Mouse (Mus musculus) frontal cortex, postnatal 14 days (tissue): ENCODE results near the gene Suclg1.

Experiments used
- DNase-seq, 2 experiments: peaks; one replicate each; pipeline ENCODE4 v3.0.0; 2022; ENCODE audit warnings: low spot score in 2 of 2

The Suclg1 gene

GRCm38 (mm10) chr6:73249851-73250250, 1.7 kb downstream of the Suclg1 start:
- DNase-seq, result no peak

DNA sequence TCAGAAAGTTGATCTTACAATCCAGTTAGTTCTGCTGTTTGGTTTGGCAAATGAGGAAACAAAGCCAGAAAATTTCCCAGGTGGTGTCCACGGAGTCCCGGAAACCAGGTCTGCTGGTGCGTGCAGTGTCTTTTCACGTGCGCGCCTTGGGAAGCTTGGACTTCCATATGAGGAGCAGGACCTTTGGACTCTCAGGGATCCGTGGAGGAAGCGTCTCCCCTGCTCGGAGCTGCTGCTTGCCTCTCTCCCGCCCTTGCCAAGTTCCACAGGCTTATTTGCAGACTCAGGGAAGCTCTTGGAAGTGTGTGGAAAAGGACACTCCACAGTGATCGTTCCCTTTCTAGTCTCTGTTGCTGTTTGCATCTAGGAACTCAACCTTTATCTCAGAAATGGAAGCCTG, 3.2 kb downstream of the Suclg1 start:
- DNase-seq, result no peak

GRCm38 (mm10) chr6:73252396-73252795, 4.2 kb downstream of the Suclg1 start:
- no peak for DNase-seq

DNA sequence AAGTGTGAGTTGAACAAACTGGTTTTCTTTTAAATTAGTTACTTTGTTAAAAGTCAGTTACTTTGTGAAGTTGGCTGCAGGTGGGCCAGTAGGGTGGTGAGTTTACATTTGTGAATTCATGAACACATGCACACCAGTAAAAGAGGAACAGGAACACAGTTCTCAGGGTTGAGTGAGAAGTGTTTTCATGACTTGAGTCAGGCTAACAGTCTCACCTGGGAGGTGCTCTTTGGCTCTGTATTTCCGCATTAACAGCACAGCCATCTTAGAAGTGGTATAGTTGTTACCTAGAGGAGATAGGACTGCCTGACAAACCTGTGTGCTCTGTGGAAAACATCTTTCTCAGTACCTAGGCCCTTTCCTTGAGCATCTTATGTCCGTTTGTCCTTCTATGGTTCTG, 4.8 kb downstream of the Suclg1 start:
- DNase-seq, result no peak

DNA sequence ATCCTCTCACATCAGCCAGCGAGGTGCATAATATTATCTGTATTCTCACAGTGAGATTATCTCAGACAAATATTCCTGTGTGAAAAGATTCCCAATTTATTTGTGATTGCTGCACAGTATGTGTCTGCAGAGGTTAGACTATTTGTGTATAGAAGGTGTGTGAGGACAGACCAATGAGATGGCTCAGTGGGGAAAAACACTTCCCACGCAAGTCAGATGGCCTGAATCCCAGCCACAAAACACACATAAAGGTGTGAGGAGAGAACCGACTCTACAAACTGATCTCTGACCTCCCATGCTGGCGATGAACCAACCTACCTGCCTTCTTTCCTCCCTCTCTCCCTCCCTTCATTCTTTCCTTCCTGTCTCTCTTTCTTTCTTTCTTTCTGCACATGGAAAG, 5.4 kb downstream of the Suclg1 start:
- no peak for DNase-seq

DNA sequence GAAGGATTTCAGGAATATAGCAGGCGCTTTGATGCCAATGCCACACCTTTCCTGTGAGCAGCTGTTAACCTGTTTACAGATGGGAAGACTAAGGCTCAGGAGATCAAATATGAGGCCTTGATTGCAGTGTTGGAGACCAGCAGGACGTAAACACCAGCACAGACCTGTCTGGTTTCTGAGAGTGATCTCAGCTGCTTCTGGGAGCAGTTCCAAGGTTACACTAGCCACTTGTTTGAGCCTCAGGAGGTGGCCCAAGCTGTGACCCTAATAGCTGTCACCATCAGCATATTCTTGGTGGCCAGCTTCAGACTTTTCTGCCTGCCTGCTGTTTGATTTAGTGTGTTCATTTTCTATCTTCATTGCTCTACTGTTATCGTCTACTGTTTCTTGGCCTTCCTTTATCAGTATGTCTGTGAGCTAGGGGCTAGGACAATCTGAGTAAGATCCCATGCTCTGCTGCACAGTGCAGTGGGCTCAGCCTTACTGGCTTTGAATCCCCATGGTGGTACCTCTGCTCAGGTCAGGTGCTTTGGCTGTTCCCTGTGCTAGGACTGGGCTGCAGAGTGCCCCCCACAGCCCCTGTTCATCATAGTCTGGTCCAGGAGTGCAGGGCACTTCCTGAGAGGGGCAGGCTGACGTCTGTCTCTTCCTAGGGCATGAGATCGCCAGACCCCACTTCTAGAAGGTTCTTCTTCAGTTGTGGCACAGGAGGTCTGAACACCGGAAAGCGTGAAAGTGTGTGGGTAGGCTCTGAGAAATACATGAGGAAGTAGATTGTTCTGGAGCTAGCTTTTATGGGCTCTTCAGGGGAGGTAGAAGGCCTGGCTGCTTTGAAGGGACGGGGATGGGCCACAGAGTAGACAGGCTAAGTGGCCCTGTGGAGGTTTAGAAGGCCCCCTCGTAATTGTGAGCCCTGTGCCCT, 6.4 kb downstream of the Suclg1 start:
- no peak for DNase-seq

DNA sequence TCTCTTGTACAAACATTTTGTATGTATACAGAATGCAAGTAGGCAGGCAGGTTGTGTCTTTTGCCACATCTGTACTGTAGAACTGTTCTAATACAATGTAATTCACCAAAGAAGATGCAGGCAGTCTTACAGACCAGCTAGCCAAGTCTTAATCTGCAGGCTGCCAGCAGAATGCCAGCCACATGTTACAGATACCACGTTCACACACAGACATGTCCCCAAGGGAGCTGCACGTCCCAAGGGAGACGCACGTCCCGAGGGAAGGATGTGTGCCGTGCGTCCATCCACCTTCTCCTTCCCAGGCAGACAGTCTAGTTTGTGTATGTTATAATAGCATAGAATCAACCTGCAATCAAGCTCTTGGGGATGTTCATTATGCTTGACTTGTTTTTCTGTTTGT, 8.9 kb downstream of the Suclg1 start:
- DNase-seq, result no peak

DNA sequence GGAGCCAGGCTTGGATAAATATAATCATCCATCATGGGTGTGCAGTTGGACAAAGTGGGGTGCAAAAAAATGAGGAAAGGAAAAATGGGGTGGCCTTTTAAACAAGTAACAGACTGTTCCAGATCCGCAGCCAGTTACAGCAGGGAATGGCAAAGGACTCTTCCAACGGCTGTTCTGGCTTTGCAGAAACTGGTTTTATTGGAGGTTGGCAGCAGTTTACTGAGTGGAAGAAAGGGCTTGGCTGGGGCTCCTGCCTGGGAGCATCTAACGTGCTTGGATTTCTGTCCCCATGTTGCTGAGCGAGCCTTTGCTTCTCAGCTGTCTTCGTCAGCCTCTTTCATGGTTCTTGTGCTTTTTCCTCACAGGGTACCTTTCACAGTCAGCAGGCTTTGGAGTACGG, 11.9 kb downstream of the Suclg1 start:
- no peak for DNase-seq

DNA sequence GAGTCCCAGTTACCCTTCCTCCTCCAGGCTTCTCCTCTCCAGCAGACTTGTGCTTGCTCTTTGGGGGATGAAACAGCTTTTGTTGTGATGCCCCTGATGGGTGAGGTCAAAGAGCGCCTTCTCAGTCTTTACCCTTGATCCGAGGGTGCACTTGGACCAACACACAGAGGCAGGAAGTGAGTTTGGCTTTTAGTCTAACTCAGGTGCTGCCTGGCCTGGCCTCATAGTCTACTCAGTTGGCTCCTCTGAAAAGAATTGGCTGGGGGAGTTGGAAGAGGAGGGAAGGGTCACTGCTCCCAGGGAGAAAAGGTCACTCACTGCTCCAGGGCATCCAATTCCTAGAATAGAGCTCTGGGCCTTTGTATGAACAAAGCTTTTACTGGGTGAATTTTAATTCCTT, 16.6 kb downstream of the Suclg1 start:
- DNase-seq, result no peak

DNA sequence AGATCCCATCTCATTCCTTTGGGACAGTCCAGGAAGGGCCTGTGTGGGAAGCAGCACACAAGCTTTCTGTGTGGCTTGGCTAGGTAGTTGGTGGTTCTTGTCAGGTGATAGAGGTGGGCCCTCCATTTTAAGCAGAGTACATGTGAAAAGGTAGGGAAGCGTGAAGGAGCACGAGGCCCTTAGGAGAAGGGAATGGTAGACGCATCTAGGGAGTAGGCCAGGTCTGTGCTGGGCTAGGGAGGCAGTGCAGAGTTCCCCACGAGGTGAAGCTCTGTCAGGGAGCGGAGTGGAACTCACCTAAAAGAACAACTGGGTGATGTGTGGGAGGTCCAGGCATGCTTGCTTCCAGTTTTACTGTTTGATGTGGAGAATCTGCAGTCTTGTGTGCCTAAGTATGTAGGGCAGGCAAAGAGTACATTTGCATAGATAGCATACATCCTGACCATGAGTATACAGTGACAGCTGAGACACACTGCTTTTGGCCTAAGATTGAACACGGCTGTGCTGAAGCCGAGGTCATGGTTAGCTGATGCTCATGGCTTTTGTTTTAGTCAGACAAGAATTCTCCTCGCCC, 19.6 kb downstream of the Suclg1 start:
- no peak for DNase-seq

- DNase-seq, result no peak
Observed at GRCm38 (mm10) chr6:73269374-73269773, 21.2 kb downstream of the Suclg1 start.

DNA sequence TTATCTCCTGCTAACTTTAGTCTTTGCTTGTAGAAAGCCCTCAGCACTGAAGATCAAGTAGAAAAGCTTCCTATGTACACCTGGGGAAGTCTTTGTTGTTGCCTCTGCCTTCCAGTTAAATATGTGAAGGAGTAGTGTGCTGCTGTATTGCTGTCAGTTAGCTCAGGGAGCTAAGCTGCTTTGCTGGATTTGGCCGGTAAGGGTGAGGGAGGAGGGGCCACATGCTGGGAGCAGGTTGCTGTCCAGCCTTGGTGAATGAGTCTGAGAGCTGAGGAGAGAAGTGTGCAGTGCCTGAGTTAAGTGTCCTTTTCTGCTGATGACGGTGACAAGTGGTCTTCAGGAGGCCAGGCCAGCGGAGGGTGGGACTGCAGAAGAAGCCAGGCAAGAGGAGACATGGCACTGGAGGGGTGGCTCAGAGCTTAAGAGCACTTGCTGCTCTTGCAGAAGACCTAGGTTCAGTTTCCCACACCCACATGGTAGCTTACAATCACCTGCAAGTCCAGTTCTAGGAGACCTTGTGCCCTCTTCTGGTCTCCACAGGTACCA, 23.4 kb downstream of the Suclg1 start:
- no peak for DNase-seq

DNA sequence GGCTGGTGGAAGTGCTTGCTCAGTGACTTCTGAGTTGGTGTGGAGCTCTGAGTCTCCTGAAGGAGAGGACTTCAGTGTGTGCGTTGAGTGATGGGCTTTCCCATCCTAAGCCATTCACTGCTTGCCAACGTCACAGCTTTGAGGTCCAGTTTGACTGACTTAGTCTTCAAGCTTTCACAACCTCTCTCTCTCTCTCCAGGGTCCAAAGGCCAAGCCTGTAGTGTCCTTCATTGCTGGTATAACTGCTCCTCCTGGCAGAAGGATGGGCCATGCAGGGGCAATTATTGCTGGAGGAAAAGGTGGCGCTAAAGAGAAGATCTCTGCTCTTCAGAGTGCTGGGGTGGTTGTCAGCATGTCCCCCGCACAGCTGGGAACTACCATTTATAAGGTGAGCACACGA, 26.8 kb downstream of the Suclg1 start:
- no peak for DNase-seq

DNA sequence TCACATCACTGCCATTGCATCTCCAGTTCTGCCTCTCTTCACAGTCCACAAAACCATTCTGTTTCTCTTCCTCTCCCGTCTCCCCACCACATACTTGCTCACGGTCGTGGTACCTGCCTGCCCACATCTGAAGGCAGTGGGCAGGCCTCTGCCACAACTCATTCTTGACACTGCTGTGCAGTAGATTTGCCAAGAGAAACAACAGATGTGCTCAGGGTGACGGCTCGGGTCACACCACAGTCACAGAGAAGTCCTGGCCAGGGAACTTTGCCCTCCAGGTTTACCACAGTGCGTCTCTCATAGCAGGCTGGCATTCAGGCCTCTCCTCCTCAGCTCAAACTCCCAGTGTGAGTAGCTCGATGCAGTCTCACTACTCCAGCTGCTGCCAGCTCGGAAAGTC, 31.5 kb downstream of the Suclg1 start:
- DNase-seq, result no peak

DNA sequence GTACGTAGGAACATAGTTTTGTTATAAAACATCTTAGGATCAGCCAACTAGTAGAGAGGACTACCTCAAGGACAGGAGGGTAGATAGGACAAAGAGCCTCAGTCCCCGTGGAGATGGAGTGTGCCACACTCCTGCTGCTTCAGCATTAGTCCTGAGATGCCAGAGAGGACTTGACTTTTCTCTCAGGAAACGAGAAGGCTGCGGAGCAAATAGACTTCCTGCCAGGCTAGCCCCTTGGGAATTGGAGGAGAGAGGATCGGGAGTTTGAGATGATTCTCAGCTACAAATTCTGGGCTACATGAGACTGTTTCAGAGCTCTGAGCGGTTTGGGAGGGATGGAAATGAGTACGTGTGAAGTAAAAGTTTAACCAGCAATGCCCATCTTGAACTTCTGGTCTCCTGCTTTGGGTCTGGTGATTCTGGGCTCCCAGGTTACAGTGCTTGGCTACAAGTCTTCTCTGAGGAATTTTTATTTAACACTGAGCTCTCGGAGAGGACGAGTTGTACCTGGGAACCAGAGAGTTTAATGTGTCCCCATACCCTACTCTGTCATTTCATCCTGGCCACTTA, 32.4 kb downstream of the Suclg1 start:
- no peak for DNase-seq

DNA sequence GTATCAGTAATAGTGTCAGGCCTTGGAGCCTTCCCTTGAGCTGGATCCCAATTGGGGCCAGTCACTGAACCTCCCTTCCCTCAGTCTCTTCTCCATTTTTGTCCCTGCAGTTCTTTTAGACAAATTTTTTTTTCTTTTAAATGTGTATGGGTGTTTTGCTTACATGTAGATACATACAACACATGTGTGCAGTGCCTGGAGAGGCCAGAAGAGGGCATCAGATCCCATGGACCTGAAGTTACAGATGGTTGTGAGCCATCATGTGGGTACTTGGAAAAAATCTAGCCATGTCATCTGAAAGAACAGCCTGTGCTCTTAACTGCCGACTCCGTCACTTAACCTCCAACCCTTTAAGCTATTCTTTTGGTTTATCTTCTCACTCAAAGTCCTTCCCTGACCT, 38.1 kb downstream of the Suclg1 start:
- no peak for DNase-seq

DNA sequence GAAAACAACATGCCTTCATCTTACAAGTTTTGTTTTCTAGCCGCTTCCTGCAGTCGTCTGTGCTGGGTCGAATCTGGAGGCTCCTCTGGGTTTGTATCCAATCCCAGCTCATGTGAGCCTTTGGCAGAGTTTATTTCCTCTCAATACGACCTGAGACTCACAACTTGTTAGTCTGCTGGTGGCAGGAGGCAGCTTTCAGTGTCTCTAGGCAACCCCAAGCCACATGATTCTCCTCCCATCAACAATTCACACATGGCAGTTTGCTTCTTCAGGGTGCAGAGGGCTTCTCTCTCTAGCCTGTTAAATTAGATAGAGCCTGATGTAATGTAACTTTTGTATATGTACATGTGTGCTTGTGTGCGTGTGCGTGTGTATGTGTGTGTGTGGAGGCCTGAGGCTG, 58.7 kb downstream of the Suclg1 start:
- no peak for DNase-seq

GRCm38 (mm10) chr6:73308685-73309520, 60.7 kb downstream of the Suclg1 start:
- no peak for DNase-seq

- no peak for DNase-seq
Observed at GRCm38 (mm10) chr6:73311335-73311734, 63.2 kb downstream of the Suclg1 start.

GRCm38 (mm10) chr6:73311786-73312185, 63.6 kb downstream of the Suclg1 start:
- no peak for DNase-seq

DNA sequence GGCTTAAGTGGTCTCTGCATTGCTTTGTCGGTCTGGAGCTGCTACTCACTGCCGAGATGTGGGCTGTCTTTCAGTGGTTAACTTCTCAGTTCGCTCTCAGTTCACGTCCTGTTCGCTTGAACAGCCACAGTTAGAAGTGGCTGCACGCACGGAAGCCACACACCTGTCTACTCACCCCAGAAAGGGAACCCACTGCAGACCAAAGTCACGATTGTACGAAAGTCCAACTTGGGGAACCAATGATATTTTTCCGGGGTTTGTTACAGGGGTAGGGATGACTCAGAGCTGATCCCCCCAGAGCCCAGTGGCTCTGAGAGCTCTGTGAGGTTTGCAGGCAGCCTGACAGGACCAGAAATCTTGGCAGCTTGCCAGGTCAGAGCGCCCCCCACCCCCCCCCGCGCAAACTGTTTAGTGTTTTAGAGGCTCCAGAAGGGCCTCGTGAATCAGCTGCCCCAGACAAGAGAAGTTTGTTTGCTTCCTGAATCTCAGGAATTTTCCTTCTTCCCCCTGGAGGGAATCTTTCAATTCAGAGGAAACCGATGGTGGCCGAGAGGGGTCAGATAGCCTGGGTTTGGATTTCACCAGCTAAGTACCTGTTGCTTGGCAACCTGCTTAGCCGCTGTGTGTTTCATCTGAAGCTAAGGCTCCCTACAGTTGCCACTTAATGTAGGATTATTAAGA, 66.9 kb downstream of the Suclg1 start:
- peak; percentile 17 to 37 for DNase-seq
